Mouse (Mus musculus): Measurements from ENCODE around the gene Clns1a.

DNA sequence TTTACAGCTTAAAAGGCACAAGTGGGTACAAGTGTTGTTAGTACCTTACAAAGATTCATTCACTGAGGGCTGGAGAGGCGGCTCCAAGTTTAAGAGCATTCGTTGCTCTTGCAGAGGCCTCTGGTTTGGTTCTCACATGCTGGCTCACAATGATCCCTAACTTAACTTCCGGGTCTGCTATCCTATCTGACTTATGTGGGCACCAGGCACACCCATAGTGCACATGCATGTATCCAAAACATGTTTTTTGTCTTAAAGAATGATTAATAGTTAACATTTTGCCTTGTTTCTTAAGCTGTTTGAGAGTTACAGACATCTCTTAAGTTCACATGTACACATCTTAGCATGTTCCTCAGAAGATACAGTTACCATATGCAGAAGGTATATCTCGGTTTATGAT, 3.7 kb downstream of the Clns1a start:
- no peak for TF ChIP-seq CTCF (IDR thresholded peaks at IDR 0.05; ENCODE audit: insufficient read depth, low read depth, low read length)
- no peak for TF ChIP-seq POLR2A (IDR thresholded peaks at IDR 0.05; ENCODE audit: insufficient read depth, low read depth, low read length)
